Mouse (Mus musculus) adrenal gland, adult 2 months (tissue): ENCODE measurements at regions not wholly inside any gene's neighbourhood (a gene's known extent, or its start where the extent isn't known, plus 50 kb on each side); places are given as distances from the start of the nearest gene placed in this dataset.
A peak's percentile ranks its signal among the peaks of the same experiment; 100 is the strongest.

Experiments
- DNase-seq: peaks from one replicate; pipeline ENCODE4 v3.0.0; 2021

GRCm38 (mm10) chr11:121768824-121769223, 61.2 kb upstream of the Ptchd3 start:
- DNase-seq = peak; percentile 63

GRCm38 (mm10) chr11:121770061-121770460, 60.0 kb upstream of the Ptchd3 start:
- DNase-seq = no peak

GRCm38 (mm10) chr11:121776947-121777346, 53.1 kb upstream of the Ptchd3 start:
- no peak for DNase-seq

- peak; percentile 19 for DNase-seq
Observed at GRCm38 (mm10) chr11:121777553-121777952, 52.5 kb upstream of the Ptchd3 start.
